Mouse (Mus musculus) midbrain, embryonic 12.5 days (tissue): ENCODE data around the gene Gipr. TPM values are rescaled to one million over a fixed set of nuclear protein-coding genes. Genes with fewer than 3 reads are reported as not detected.

Source experiments
- ATAC-seq: fragments of 200-750 bp; cut with Nextera tagmentation; 2 replicates; pipeline ENCODE4 v1.8.0; 2017; ENCODE audit warnings: low read depth, moderate TSS enrichment, moderate library complexity; ENCODE audit not compliant: low FRiP score
- H3K27ac ChIP-seq: fragments of 300-500 bp; sonication (generic); replicated peaks from 2 replicates; pipeline ENCODE4 v1.5.1; 2016; ENCODE audit warnings: mild to moderate bottlenecking
- H3K27me3 ChIP-seq: fragments of 300-500 bp; sonication (generic); 2 replicates; pipeline ENCODE4 v1.6.1; 2016; ENCODE audit warnings: mild to moderate bottlenecking
- H3K36me3 ChIP-seq: fragments of 300-500 bp; sonication (generic); 2 replicates; pipeline ENCODE4 v1.6.1; 2016
- H3K4me1 ChIP-seq: fragments of 300-500 bp; sonication (generic); 2 replicates; pipeline ENCODE4 v1.6.1; 2016
- H3K4me2 ChIP-seq: fragments of 300-500 bp; sonication (generic); replicated peaks from 2 replicates; pipeline ENCODE4 v1.6.1; 2016; ENCODE audit warnings: mild to moderate bottlenecking, moderate library complexity
- H3K4me3 ChIP-seq: fragments of 300-500 bp; sonication (generic); 2 replicates; pipeline ENCODE4 v1.5.1; 2016; ENCODE audit warnings: mild to moderate bottlenecking
- H3K9ac ChIP-seq: fragments of 300-500 bp; sonication (generic); replicated peaks from 2 replicates; pipeline ENCODE4 v1.6.1; 2016; ENCODE audit warnings: mild to moderate bottlenecking, moderate library complexity
- H3K9me3 ChIP-seq: fragments of 300-500 bp; sonication (generic); 2 replicates; pipeline ENCODE4 v1.6.1; 2016; ENCODE audit warnings: mild to moderate bottlenecking
- WGBS: fragments of 180-500 bp; shearing (Covaris S2); methylation state at CpG from one replicate; pipeline ENCODE4 v1.1.7; 2016; 5-methylcytosine and 5-hydroxymethylcytosine counted together
- microRNA counts: library from miRNA; unstranded; fragments of <30 nt; microRNA quantifications from one replicate; lab custom pipeline; 2017
- microRNA-seq: library from miRNA; unstranded; fragments of <30 nt; microRNA quantifications from one replicate; pipeline ENCODE4, GENCODE M21; 2017
- polyA plus RNA-seq: library from polyadenylated mRNA; unstranded; fragments of >200 nt; fragmentation: Nextera tagmentation; extraction: Ambion mirVana; gene quantifications from 2 replicates; pipeline ENCODE4 v1.2.1, GENCODE M21; 2016

Gene Gipr
- polyA plus RNA-seq, 1 experiment from 2014 or later: 3.4 TPM

DNA sequence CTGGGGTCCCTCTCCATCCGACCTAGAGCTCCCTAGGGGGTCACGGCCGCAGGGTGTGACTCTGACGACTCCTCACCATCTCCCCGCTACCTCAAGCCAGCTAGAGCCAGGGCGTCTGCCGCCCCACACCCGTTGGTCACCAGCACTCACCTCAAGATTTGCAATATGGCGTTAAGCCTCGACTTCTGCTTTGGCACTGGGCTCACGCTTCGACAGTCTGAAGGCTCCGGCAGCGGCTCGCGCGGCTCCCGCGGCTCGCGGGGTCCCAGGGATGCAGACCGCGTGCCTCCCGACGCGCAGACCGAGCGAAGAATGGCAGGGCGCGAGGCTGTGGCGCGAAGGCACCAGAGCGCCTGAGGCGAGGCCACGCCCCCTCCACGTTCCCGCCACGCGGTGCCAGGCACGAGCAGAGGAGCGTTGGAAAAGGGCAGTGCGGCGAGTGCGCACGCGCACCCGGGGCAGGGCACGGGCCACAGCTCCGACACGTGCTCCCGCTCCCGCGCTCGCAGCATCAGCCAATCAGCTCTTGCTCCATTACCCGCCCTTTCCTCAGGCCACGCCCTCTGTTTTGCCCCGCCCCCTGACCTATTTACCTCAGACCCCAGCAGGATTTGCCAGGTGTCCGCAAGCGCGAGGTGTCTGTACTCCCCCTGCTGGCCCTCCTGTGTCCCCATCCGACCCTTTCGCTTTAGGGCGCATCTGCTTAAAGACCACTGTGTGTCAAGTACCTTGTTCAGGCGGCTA is 47.7 kb downstream of the Gipr start, which contains the start of gene Gm4969:
TSS of gene Gm4969 (minus strand) at position 341 of the 744 bp plus-strand sequence.
- Histone ChIP-seq H3K36me3 (no peaks in the 10 kb centered on the region), H3K9ac (no peak within 1 kb of the TSS), H3K4me3 (peak within 1 kb of the TSS; percentile 27), H3K4me2 (peak within 1 kb of the TSS; percentile 44), H3K27ac (no peak within 1 kb of the TSS), H3K27me3 (peaks cover 19% of the 10 kb centered on the region), H3K4me1 (peaks cover 19% of the 10 kb centered on the region), H3K9me3 (no peaks in the 10 kb centered on the region)
- WGBS: 20% methylated on average over 63 of the region's 64 CpGs
- ATAC-seq: peak; percentile 3; the same call in 1 of the 2 replicates

- WGBS: 89% methylated on average over 1 of the region's 1 CpGs
- no peaks in the 10 kb centered on the region for H3K36me3 ChIP-seq
- no peak overlapping the region for H3K9ac ChIP-seq
- ATAC-seq: no peak
- H3K9me3 ChIP-seq: no peaks in the 10 kb centered on the region
- no peak overlapping the region for H3K27ac ChIP-seq
- no peaks in the 10 kb centered on the region for H3K4me1 ChIP-seq
- H3K27me3 ChIP-seq: no peaks in the 10 kb centered on the region
- no peak overlapping the region for H3K4me2 ChIP-seq
- no peak overlapping the region for H3K4me3 ChIP-seq
Measured at GRCm38 (mm10) chr7:19109565-19109964, 56.4 kb downstream of the Gipr start.

GRCm38 (mm10) chr7:19107436-19107835 is 58.5 kb downstream of the Gipr start:
- Histone ChIP-seq H3K9ac (no peak overlapping the region), H3K4me3 (no peak overlapping the region), H3K36me3 (no peaks in the 10 kb centered on the region), H3K9me3 (no peaks in the 10 kb centered on the region), H3K27me3 (no peaks in the 10 kb centered on the region), H3K27ac (no peak overlapping the region), H3K4me1 (no peaks in the 10 kb centered on the region), H3K4me2 (no peak overlapping the region)
- 58% methylated on average over 3 of the region's 3 CpGs for WGBS
- no peak for ATAC-seq

MicroRNAs encoded within 50 kb of the gene (microRNA counts, 519-probe panel; counts per million panel counts)
- microRNA mmu-miR-330 (lab: Ali Mortazavi, UCI): not detected

Small RNA genes within 50 kb of the gene (microRNA-seq; reads per million reads assigned to microRNA genes)
- 612 reads per million, percentile 73 among the genes with 10 or more reads in this experiment for gene Mir330

Other genes with a start within 250 kb of the Gipr start
- gene Nova2, start 240.2 kb downstream of the Gipr start, polyA plus RNA-seq: 12.0 and 13.5 TPM in 2 replicates
- 0.20 and 0.33 TPM in 2 replicates for gene Nanos2, start 178.7 kb downstream of the Gipr start, polyA plus RNA-seq
- 5.3 and 6.1 TPM in 2 replicates for gene Mypop, start 174.9 kb downstream of the Gipr start, polyA plus RNA-seq
- gene Irf2bp1, start 162.1 kb downstream of the Gipr start, polyA plus RNA-seq: 41.6 and 43.1 TPM in 2 replicates
- gene Foxa3, start 142.6 kb downstream of the Gipr start, polyA plus RNA-seq: 0.09 and 0.10 TPM in 2 replicates
- 51.5 and 53.5 TPM in 2 replicates for gene Sympk, start 141.8 kb downstream of the Gipr start, polyA plus RNA-seq
- gene Rsph6a, start 111.4 kb downstream of the Gipr start, polyA plus RNA-seq: not detected in 2 replicates
- gene Dmwd, start 89.9 kb downstream of the Gipr start, polyA plus RNA-seq: 20.8 and 21.0 TPM in 2 replicates
- 11.2 and 11.7 TPM in 2 replicates for gene Dmpk, start 82.3 kb downstream of the Gipr start, polyA plus RNA-seq
- gene Six5, start 71.5 kb downstream of the Gipr start, polyA plus RNA-seq: 7.4 and 7.9 TPM in 2 replicates
- 1.1 and 1.3 TPM in 2 replicates for gene Gm4969, start 47.8 kb downstream of the Gipr start, polyA plus RNA-seq
- gene Fbxo46, start 46.3 kb downstream of the Gipr start, polyA plus RNA-seq: 20.6 and 21.9 TPM in 2 replicates
- gene Qpctl, start 16.8 kb downstream of the Gipr start, polyA plus RNA-seq: 21.0 and 22.0 TPM in 2 replicates
- gene Snrpd2, start 16.4 kb downstream of the Gipr start, polyA plus RNA-seq: 136 and 139 TPM in 2 replicates
- 5.4 and 6.0 TPM in 2 replicates for gene Eml2, start 10.3 kb upstream of the Gipr start, polyA plus RNA-seq
- 1.6 and 2.0 TPM in 2 replicates for gene Gpr4, start 46.4 kb upstream of the Gipr start, polyA plus RNA-seq
- 41.8 and 43.7 TPM in 2 replicates for gene Opa3, start 62.2 kb upstream of the Gipr start, polyA plus RNA-seq
- 44.9 and 47.1 TPM in 2 replicates for gene Vasp, start 105.7 kb upstream of the Gipr start, polyA plus RNA-seq
- 0.20 and 0.32 TPM in 2 replicates for gene Ppm1n, start 113.9 kb upstream of the Gipr start, polyA plus RNA-seq
- gene Rtn2, start 116.5 kb upstream of the Gipr start, polyA plus RNA-seq: 74.6 and 79.7 TPM in 2 replicates
- gene Fosb, start 143.9 kb upstream of the Gipr start, polyA plus RNA-seq: 0.20 TPM in 1 of 2 replicates, not detected in the other
- gene Ercc1, start 178.7 kb upstream of the Gipr start, polyA plus RNA-seq: 103 and 114 TPM in 2 replicates
- 19.1 and 20.6 TPM in 2 replicates for gene Cd3eap, start 193.4 kb upstream of the Gipr start, polyA plus RNA-seq
- gene Ppp1r13l, start 193.6 kb upstream of the Gipr start, polyA plus RNA-seq: 3.6 and 4.1 TPM in 2 replicates
- 27.5 and 30.3 TPM in 2 replicates for gene Ercc2, start 215.9 kb upstream of the Gipr start, polyA plus RNA-seq
- gene Klc3, start 238.0 kb upstream of the Gipr start, polyA plus RNA-seq: 1.1 and 2.7 TPM in 2 replicates
- gene Ckm, start 238.6 kb upstream of the Gipr start, polyA plus RNA-seq: 0.12 TPM in 1 of 2 replicates, not detected in the other